Mouse (Mus musculus) thymus, adult 2 months (tissue): ENCODE results near the gene Rab3a. TPM values are rescaled to one million over a fixed set of nuclear protein-coding genes. Genes with fewer than 3 reads are reported as not detected.

Experiments used
- DNase-seq: peaks from one replicate; pipeline ENCODE4 v3.0.0; 2021
- H3K27ac ChIP-seq: fragments of 200-500 bp; 2 replicates; pipeline ENCODE4 v1.5.1; 2012; ENCODE audit warnings: low read length, control low read depth; ENCODE audit not compliant: control insufficient read depth, insufficient read depth
- H3K27me3 ChIP-seq: fragments of 200-500 bp; 2 replicates; pipeline ENCODE4 v1.6.1; 2012; ENCODE audit warnings: mild to moderate bottlenecking, low read length, moderate library complexity, mixed read lengths; ENCODE audit not compliant: control insufficient read depth, insufficient read depth
- H3K36me3 ChIP-seq: fragments of 200-500 bp; 2 replicates; pipeline ENCODE4 v1.6.1; 2012; ENCODE audit warnings: mild to moderate bottlenecking, low read length, moderate library complexity; ENCODE audit not compliant: control insufficient read depth, insufficient read depth
- H3K4me1 ChIP-seq: fragments of 200-500 bp; replicated peaks from 2 replicates; pipeline ENCODE4 v1.6.1; 2012; ENCODE audit warnings: low read length; ENCODE audit not compliant: control insufficient read depth, insufficient read depth
- H3K4me3 ChIP-seq: fragments of 200-500 bp; 2 replicates; pipeline ENCODE4 v1.5.1; 2012; ENCODE audit warnings: mild to moderate bottlenecking, low read length, control low read depth, moderate library complexity; ENCODE audit not compliant: control insufficient read depth, insufficient read depth
- CTCF ChIP-seq: fragments of 200-500 bp; IDR thresholded peaks from 2 replicates; pipeline ENCODE4 v1.5.1; 2012; ENCODE audit warnings: mild to moderate bottlenecking, control low read depth, low read length, moderate library complexity, borderline replicate concordance; ENCODE audit not compliant: control insufficient read depth, poor library complexity, insufficient read depth; ENCODE audit errors: extremely low read depth
- POLR2A ChIP-seq: fragments of 200-500 bp; IDR thresholded peaks from 2 replicates; pipeline ENCODE4 v1.6.1; 2012; ENCODE audit warnings: mild to moderate bottlenecking, low read length, control low read depth, moderate library complexity; ENCODE audit not compliant: control insufficient read depth, poor library complexity, insufficient read depth; ENCODE audit errors: extremely low read depth
- WGBS: fragments of 180-500 bp; shearing (Covaris S2); methylation state at CpG from one replicate; pipeline ENCODE4 v1.1.7; 2018; 5-methylcytosine and 5-hydroxymethylcytosine counted together
- polyA plus RNA-seq: library from polyadenylated mRNA; depleted of rRNA; stranded (reverse); fragments of >200 nt; gene quantifications from 2 replicates; pipeline ENCODE4 v1.2.3, GENCODE M21; 2012

The Rab3a gene
- polyA plus RNA-seq, 1 experiment = 20.8 TPM

GRCm38 (mm10) chr8:70745691-70746220 is 8.7 kb upstream of the Rab3a start:
- TF ChIP-seq CTCF = no peak
- TF ChIP-seq POLR2A = no peak
- Histone ChIP-seq H3K4me3 (no peak overlapping the region), H3K27me3 (peaks cover 17% of the 10 kb centered on the region), H3K36me3 (no peaks in the 10 kb centered on the region), H3K4me1 (peaks cover 14% of the 10 kb centered on the region), H3K27ac (no peak overlapping the region)
- WGBS = 80% methylated on average over 19 of the region's 19 CpGs
- no peak for DNase-seq

GRCm38 (mm10) chr8:70746676-70747075 is 7.8 kb upstream of the Rab3a start:
- no peak overlapping the region for H3K4me3 ChIP-seq
- DNase-seq = no peak
- no peaks in the 10 kb centered on the region for H3K36me3 ChIP-seq
- no peak for TF ChIP-seq CTCF
- TF ChIP-seq POLR2A = no peak
- H3K27me3 ChIP-seq = peaks cover 17% of the 10 kb centered on the region
- WGBS = 92% methylated on average over 9 of the region's 9 CpGs
- H3K27ac ChIP-seq = no peak overlapping the region
- H3K4me1 ChIP-seq = peaks cover 14% of the 10 kb centered on the region

- TF ChIP-seq POLR2A (no peak), CTCF (no peak)
- Histone ChIP-seq H3K36me3 (no peaks in the 10 kb centered on the region), H3K4me1 (peaks cover 17% of the 10 kb centered on the region), H3K27ac (no peak overlapping the region), H3K27me3 (peaks cover 15% of the 10 kb centered on the region), H3K4me3 (no peak overlapping the region)
- 96% methylated on average over 18 of the region's 18 CpGs for WGBS
- DNase-seq = no peak
These were observed 7.1 kb upstream of the Rab3a start for GRCm38 (mm10) chr8:70747211-70747890.

GRCm38 (mm10) chr8:70748246-70749096 is 6.0 kb upstream of the Rab3a start:
- Histone ChIP-seq H3K4me3 (no peak overlapping the region), H3K4me1 (peaks cover 22% of the 10 kb centered on the region), H3K36me3 (no peaks in the 10 kb centered on the region), H3K27ac (no peak overlapping the region), H3K27me3 (peaks cover 7% of the 10 kb centered on the region; the same call in 1 of the 2 replicates)
- DNase-seq = no peak
- 88% methylated on average over 23 of the region's 23 CpGs for WGBS
- TF ChIP-seq POLR2A (no peak), CTCF (no peak)

GRCm38 (mm10) chr8:70749097-70749674 is 5.3 kb upstream of the Rab3a start:
- TF ChIP-seq POLR2A (no peak), CTCF (no peak)
- H3K27ac ChIP-seq = no peak overlapping the region
- H3K4me3 ChIP-seq = no peak overlapping the region
- DNase-seq = no peak
- WGBS = 91% methylated on average over 19 of the region's 19 CpGs
- H3K27me3 ChIP-seq = peaks cover 2% of the 10 kb centered on the region; the same call in 1 of the 2 replicates
- no peaks in the 10 kb centered on the region for H3K36me3 ChIP-seq
- peaks cover 18% of the 10 kb centered on the region for H3K4me1 ChIP-seq

GRCm38 (mm10) chr8:70750128-70750680 is 4.3 kb upstream of the Rab3a start:
- H3K36me3 ChIP-seq = no peaks in the 10 kb centered on the region
- peaks cover 20% of the 10 kb centered on the region for H3K4me1 ChIP-seq
- 91% methylated on average over 13 of the region's 13 CpGs for WGBS
- no peak overlapping the region for H3K27ac ChIP-seq
- DNase-seq = no peak
- no peaks in the 10 kb centered on the region; the same call in 1 of the 2 replicates for H3K27me3 ChIP-seq
- no peak overlapping the region for H3K4me3 ChIP-seq
- TF ChIP-seq POLR2A = no peak
- no peak for TF ChIP-seq CTCF
